Mouse (Mus musculus): ENCODE results near the gene Camta1. TPM values are rescaled to one million over a fixed set of nuclear protein-coding genes. Genes with fewer than 3 reads are reported as not detected.
A peak's percentile ranks its signal among the peaks of the same experiment; 100 is the strongest.
"Not testable (repeated sequence)": the region's sequence is repeated elsewhere in the genome, so short reads cannot be mapped to it uniquely, and the experiment has no call there.

The Camta1 gene
- total RNA-seq, 1 experiment from 2014 or later = 40.1 TPM

- DNase-seq = no peak
Observed at GRCm38 (mm10) chr4:150925923-150926322, 935.8 kb downstream of the Camta1 start.

GRCm38 (mm10) chr4:150924936-150925335 is 936.7 kb downstream of the Camta1 start:
- DNase-seq = no peak

- DNase-seq = no peak
Observed at GRCm38 (mm10) chr4:150924308-150924707, 937.4 kb downstream of the Camta1 start.

GRCm38 (mm10) chr4:150921206-150921605 is 940.5 kb downstream of the Camta1 start:
- no peak for DNase-seq

- DNase-seq = no peak
Observed at GRCm38 (mm10) chr4:150917336-150918027, 944.2 kb downstream of the Camta1 start.

- DNase-seq = no peak
Observed at GRCm38 (mm10) chr4:150915181-150915906, 946.3 kb downstream of the Camta1 start.

- peak; percentile 99 for DNase-seq
Observed at GRCm38 (mm10) chr4:150914290-150914733, 947.4 kb downstream of the Camta1 start, which contains the start of the genes Park7 and Tnfrsf9. Gene Park7 (minus strand): TSS chr4:150914437. Gene Tnfrsf9 (plus strand): TSS chr4:150914562.

GRCm38 (mm10) chr4:150913743-150914142 is 947.9 kb downstream of the Camta1 start:
- no peak for DNase-seq

GRCm38 (mm10) chr4:150910164-150910951 is 951.3 kb downstream of the Camta1 start:
- no peak for DNase-seq

- DNase-seq = peak; percentile 100
Observed at GRCm38 (mm10) chr4:150909451-150910156, 952.1 kb downstream of the Camta1 start.

GRCm38 (mm10) chr4:150908512-150908911 is 953.2 kb downstream of the Camta1 start:
- not testable (repeated sequence) for DNase-seq

- DNase-seq = no peak
Observed at GRCm38 (mm10) chr4:150907099-150907498, 954.6 kb downstream of the Camta1 start.

- DNase-seq = no peak
Observed at GRCm38 (mm10) chr4:150903091-150903742, 958.5 kb downstream of the Camta1 start.

GRCm38 (mm10) chr4:150902062-150902461 is 959.6 kb downstream of the Camta1 start:
- no peak for DNase-seq

- peak; percentile 92 for DNase-seq
Observed at GRCm38 (mm10) chr4:150901651-150902050, 960.0 kb downstream of the Camta1 start.

GRCm38 (mm10) chr4:150900486-150900885 is 961.2 kb downstream of the Camta1 start:
- DNase-seq = no peak

GRCm38 (mm10) chr4:150898716-150899365 is 962.8 kb downstream of the Camta1 start:
- peak; percentile 91 for DNase-seq

GRCm38 (mm10) chr4:150896896-150897624 is 964.6 kb downstream of the Camta1 start:
- no peak for DNase-seq

GRCm38 (mm10) chr4:150894718-150895501 is 966.8 kb downstream of the Camta1 start:
- no peak for DNase-seq

Measured in adrenal gland, postnatal 14 days (tissue).